Comparison of ENCODE assay signal across 9 mouse cellular contexts in genomic region chr13:43268539-43269327, GRCm38 (mm10). TPM values are rescaled to one million over a fixed set of nuclear protein-coding genes. Genes with fewer than 3 reads are reported as not detected.
A peak's percentile ranks its signal among the peaks of the same experiment; 100 is the strongest.
DNase-seq lines count a peak whose midpoint lies in the region; ATAC-seq and TF ChIP-seq lines count a peak whose summit lies in the region.
"Had no signal": no experiment of that assay in that cellular context is flagged by ENCODE, and none has a peak within 500 bp of the region (broad histone marks: within the 10 kb centered on the region; RNA-seq: fewer than 3 reads in every experiment).

No protein-coding gene starts in this region.

- no peak overlapping the region for H3K9ac ChIP-seq in hindbrain, embryonic 11.5 days (ENCODE audit: low read depth, low read length)
- no peak overlapping the region for H3K9ac ChIP-seq in hindbrain, embryonic 16.5 days (ENCODE audit: low read depth, low read length)
- H3K9ac ChIP-seq in forebrain, embryonic 14.5 days (ENCODE audit: low read length): no peak overlapping the region

- no peak overlapping the region for H3K4me2 ChIP-seq in hindbrain, embryonic 11.5 days (replicated peaks; ENCODE audit: low read depth, low read length)
- H3K4me2 ChIP-seq in hindbrain, embryonic 16.5 days (ENCODE audit: low read length): no peak overlapping the region
- H3K4me2 ChIP-seq in forebrain, embryonic 14.5 days (ENCODE audit: low read length): no peak overlapping the region

- no peaks in the 10 kb centered on the region for H3K9me3 ChIP-seq in hindbrain, embryonic 11.5 days (ENCODE audit: control insufficient read depth, low read length)
- no peaks in the 10 kb centered on the region for H3K9me3 ChIP-seq in hindbrain, embryonic 16.5 days (ENCODE audit: control insufficient read depth, low read length)
- no peaks in the 10 kb centered on the region for H3K9me3 ChIP-seq in forebrain, embryonic 14.5 days (replicated peaks; ENCODE audit: control insufficient read depth, low read length)

- DNase-seq in hindbrain, embryonic 11.5 days (ENCODE audit: low spot score): peak; percentile 17
- peak; percentile 10 for DNase-seq in forebrain, embryonic 14.5 days (ENCODE audit: low spot score)
- DNase-seq in cerebellum, postnatal 4 days (ENCODE audit: low spot score in 2 of 2): no peak
- no peak for DNase-seq in kidney, postnatal 25 days

- no peak overlapping the region for H3ac ChIP-seq in C2C12 (ENCODE audit: control insufficient read depth, insufficient read length, low read depth)

- H3K27ac ChIP-seq in hindbrain, embryonic 11.5 days (ENCODE audit: low read depth, low read length): no peak overlapping the region
- H3K27ac ChIP-seq in hindbrain, embryonic 16.5 days (ENCODE audit: low read depth, low read length): no peak overlapping the region
- H3K27ac ChIP-seq in forebrain, embryonic 14.5 days (ENCODE audit: low read depth, low read length): no peak overlapping the region

- peaks cover 46% of the 10 kb centered on the region for H3K79me3 ChIP-seq in C2C12 (ENCODE audit: low read depth)

- no peak overlapping the region for H3K4me3 ChIP-seq in hindbrain, embryonic 11.5 days (ENCODE audit: low read depth, low read length)
- H3K4me3 ChIP-seq in hindbrain, embryonic 16.5 days (ENCODE audit: low read length): no peak overlapping the region
- no peak overlapping the region for H3K4me3 ChIP-seq in C2C12 (ENCODE audit: insufficient read depth, poor library complexity, severe bottlenecking)
- no peak overlapping the region for H3K4me3 ChIP-seq in forebrain, embryonic 14.5 days (ENCODE audit: low read depth, low read length)

- H3K4me1 ChIP-seq in hindbrain, embryonic 11.5 days (replicated peaks; ENCODE audit: control insufficient read depth, insufficient read depth, low read length): peaks cover 7% of the 10 kb centered on the region; the same call in 1 of the 2 replicates
- peaks cover 5% of the 10 kb centered on the region; the same call in 1 of the 2 replicates for H3K4me1 ChIP-seq in hindbrain, embryonic 16.5 days (ENCODE audit: control insufficient read depth, insufficient read depth, low read depth, low read length)
- peaks cover 12% of the 10 kb centered on the region; the same call in 1 of the 2 replicates for H3K4me1 ChIP-seq in forebrain, embryonic 14.5 days (ENCODE audit: control insufficient read depth, insufficient read depth, low read length)

- ATAC-seq in hindbrain, embryonic 11.5 days (ENCODE audit: low FRiP score): no peak
- no peak for ATAC-seq in hindbrain, embryonic 16.5 days
- ATAC-seq in forebrain, embryonic 14.5 days: 0 out of 2 replicates have a peak, but pooled peaks have one; percentile 21
- ATAC-seq in neutrophil, adult 5-6 weeks (ENCODE audit: extremely low read depth, insufficient number of reproducible peaks, low FRiP score, poor library complexity, severe bottlenecking): peak; percentile 88
- ATAC-seq in erythroid progenitor cell, adult 5-6 weeks (replicated peaks; ENCODE audit: low FRiP score, poor library complexity, severe bottlenecking): no peak
- ATAC-seq: Patski had no signal

- H3K79me2 ChIP-seq in C2C12 (ENCODE audit: control insufficient read depth, insufficient read depth): peaks cover 100% of the 10 kb centered on the region

- TF ChIP-seq CTCF in C2C12 (IDR thresholded peaks at IDR 0.05; ENCODE audit: control insufficient read depth, insufficient read depth, insufficient read length): no peak

- 53% methylated on average over 12 of the region's 12 CpGs for WGBS in hindbrain, embryonic 11.5 days
- WGBS in hindbrain, embryonic 16.5 days: 62% methylated on average over 12 of the region's 12 CpGs
- WGBS in forebrain, embryonic 14.5 days: 35% methylated on average over 12 of the region's 12 CpGs

- no peaks in the 10 kb centered on the region for H3K27me3 ChIP-seq in hindbrain, embryonic 11.5 days (ENCODE audit: control insufficient read depth, insufficient read depth, low read length)
- no peaks in the 10 kb centered on the region for H3K27me3 ChIP-seq in hindbrain, embryonic 16.5 days (replicated peaks; ENCODE audit: control insufficient read depth, insufficient read depth, low read length)
- H3K27me3 ChIP-seq in C2C12 (ENCODE audit: control insufficient read depth, insufficient read depth, insufficient read length): no peaks in the 10 kb centered on the region
- H3K27me3 ChIP-seq in forebrain, embryonic 14.5 days (replicated peaks; ENCODE audit: control insufficient read depth, insufficient read depth, low read length): no peaks in the 10 kb centered on the region
- H3K27me3 ChIP-seq: Patski had no signal

- no peaks in the 10 kb centered on the region for H3K36me3 ChIP-seq in hindbrain, embryonic 11.5 days (ENCODE audit: control insufficient read depth, insufficient read depth, low read length)
- H3K36me3 ChIP-seq in hindbrain, embryonic 16.5 days (ENCODE audit: control insufficient read depth, insufficient read depth, low read length): no peaks in the 10 kb centered on the region
- no peaks in the 10 kb centered on the region for H3K36me3 ChIP-seq in C2C12 (ENCODE audit: control insufficient read depth, insufficient read depth)
- H3K36me3 ChIP-seq in forebrain, embryonic 14.5 days (ENCODE audit: control insufficient read depth, insufficient read depth, low read length): no peaks in the 10 kb centered on the region

TF ChIP-seq in C2C12, 6 proteins besides CTCF, POLR2A, EP300 and RAD21:
- peak; percentile 65 for TF ChIP-seq MYOD1 (IDR thresholded peaks at IDR 0.05; ENCODE audit: control insufficient read depth, insufficient read length, low read depth)
- TF ChIP-seq MAX (IDR thresholded peaks at IDR 0.05): no peak
- TF ChIP-seq USF1 (IDR thresholded peaks at IDR 0.05; ENCODE audit: low read depth): no peak
- TF ChIP-seq FOSL1 (IDR thresholded peaks at IDR 0.05; ENCODE audit: insufficient read depth, low read length, poor library complexity, severe bottlenecking): no peak
- TF ChIP-seq MYOG (IDR thresholded peaks at IDR 0.05; ENCODE audit: control insufficient read depth, extremely low read depth, insufficient read length): no peak
- no peak for TF ChIP-seq CEBPB (IDR thresholded peaks at IDR 0.05; ENCODE audit: low read depth)

RNA-seq across cellular contexts. Expression of gene Gfod1, which starts 35.2 kb away (rescaled TPM):
- 0.71 and 0.77 TPM in 2 replicates for polyA plus RNA-seq in hindbrain, embryonic 11.5 days (2014; fragmentation: Nextera tagmentation; extraction: Ambion mirVana)
- polyA plus RNA-seq in hindbrain, embryonic 16.5 days (2015; fragmentation: Nextera tagmentation; extraction: Ambion mirVana): 2.2 and 2.4 TPM in 2 replicates
- polyA plus RNA-seq in C2C12 (2012; fragmentation: generic; extraction: Trizol): 10.3 TPM
- 2.4 and 2.7 TPM in 2 replicates for polyA plus RNA-seq in forebrain, embryonic 14.5 days (2014; fragmentation: Nextera tagmentation; extraction: Ambion mirVana)
- 18.5 and 19.2 TPM in 2 replicates for total RNA-seq in neutrophil, adult 5-6 weeks (2017)
- 1.1 and 3.4 TPM in 2 replicates for total RNA-seq in erythroid progenitor cell, adult 5-6 weeks (2015; ENCODE audit: low replicate concordance)
- 1.4 and 3.2 TPM in 2 replicates for total RNA-seq in erythroid progenitor cell, adult 5-6 weeks (2017; ENCODE audit: low replicate concordance)

Comparison
In these comparisons a context has a peak if more than half of its experiments do, and no peak if none do; other contexts are left out.
1. ATAC-seq: peak in forebrain, embryonic 14.5 days (single experiment) and neutrophil, adult 5-6 weeks (single experiment); none in hindbrain, embryonic 11.5 days (single experiment), hindbrain, embryonic 16.5 days (single experiment) and erythroid progenitor cell, adult 5-6 weeks (single experiment).
2. DNase-seq: peak in hindbrain, embryonic 11.5 days (single experiment) and forebrain, embryonic 14.5 days (single experiment); none in cerebellum, postnatal 4 days (0 of 2) and kidney, postnatal 25 days (0 of 2).